Mouse (Mus musculus): ENCODE data around the gene Pla2r1.

Pla2r1 gene

GRCm38 (mm10) chr2:60401694-60402093 is 151.4 kb downstream of the Pla2r1 start:
- peak; percentile 4 for DNase-seq

DNA sequence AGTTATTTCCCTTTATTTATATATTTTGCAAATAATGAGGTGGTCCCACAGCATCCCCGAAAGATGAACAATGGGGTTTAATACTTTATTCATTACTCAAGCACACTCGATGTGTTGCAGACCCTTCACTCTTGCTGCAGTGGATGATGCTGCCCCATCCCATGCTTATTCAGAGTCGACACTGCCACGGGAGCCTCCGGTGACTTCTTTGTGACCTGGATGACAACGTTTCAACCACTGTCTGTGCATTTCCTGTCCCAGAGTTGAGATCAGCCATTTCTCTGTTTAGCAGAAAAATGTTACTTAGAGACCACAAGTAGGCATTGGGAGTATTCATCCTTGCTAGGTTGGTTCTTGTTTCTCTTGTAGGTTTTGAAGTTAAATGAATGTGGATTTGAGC is 159.3 kb downstream of the Pla2r1 start:
- DNase-seq, result no peak

GRCm38 (mm10) chr2:60392286-60392685 is 160.8 kb downstream of the Pla2r1 start:
- DNase-seq, result no peak

- no peak for DNase-seq
These were observed 165.7 kb downstream of the Pla2r1 start for GRCm38 (mm10) chr2:60387363-60387762.

DNA sequence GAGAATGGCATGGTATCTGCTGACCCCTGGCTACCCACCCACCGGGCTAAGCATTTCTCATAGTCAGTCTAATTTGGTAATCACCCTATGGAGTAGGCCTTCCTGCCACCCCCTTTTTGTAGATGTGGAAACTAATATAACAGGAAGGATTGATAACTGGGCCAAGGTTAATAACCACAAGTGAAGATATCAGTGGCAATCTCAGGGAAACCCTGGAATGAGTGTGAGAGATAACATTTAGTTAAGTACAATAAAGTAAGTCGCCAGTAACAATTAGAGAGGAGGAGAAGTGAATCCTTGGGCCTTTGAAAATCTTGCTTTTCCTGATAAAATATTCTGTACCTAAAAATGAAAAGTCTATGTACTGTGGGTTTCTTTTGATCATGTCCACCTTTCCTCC is 166.3 kb downstream of the Pla2r1 start:
- DNase-seq, result no peak

DNA sequence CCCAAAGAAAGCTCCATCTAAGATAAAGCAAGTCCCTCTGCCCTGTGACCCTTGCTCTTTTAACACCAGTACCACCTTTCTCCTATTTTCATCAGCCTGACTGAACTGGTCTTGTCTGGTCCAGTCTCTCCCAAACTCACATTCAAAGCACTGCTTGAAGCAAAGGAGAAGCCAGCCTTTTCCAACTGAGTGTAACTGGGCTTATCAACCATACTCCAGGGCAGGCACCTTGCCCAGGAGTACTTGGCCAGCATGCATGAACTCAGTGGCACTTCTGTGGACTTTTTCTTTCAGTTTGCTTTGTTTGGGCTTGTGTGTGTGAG is 168.4 kb downstream of the Pla2r1 start:
- no peak for DNase-seq

- no peak for DNase-seq
These were observed 168.9 kb downstream of the Pla2r1 start for GRCm38 (mm10) chr2:60384083-60384762.

GRCm38 (mm10) chr2:60382858-60383669 is 170.0 kb downstream of the Pla2r1 start, which contains the start of gene Ly75:
TSS of gene Ly75 (minus strand) at chr2:60383303.
- peak; percentile 55 for DNase-seq

DNA sequence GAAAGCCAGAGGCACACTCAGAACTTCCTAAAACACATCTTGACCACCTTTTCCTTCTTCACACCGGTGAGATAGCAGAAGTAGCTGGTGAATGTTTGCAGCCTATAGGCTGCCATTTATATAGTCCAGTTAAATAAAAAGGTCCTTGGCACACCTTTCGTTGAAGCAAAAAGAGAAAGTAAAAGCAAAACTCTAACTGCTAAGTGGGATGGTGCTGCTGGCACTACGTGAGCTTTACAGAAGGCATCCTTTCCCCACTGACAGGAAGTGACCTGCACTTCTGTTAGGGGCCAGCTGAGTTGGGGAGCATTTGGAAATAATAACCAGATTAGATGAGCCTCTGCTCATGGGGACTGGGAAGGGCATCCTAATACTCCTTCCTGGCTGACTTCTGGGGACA is 170.8 kb downstream of the Pla2r1 start:
- DNase-seq, result no peak

GRCm38 (mm10) chr2:60377260-60377659 is 175.8 kb downstream of the Pla2r1 start:
- DNase-seq, result no peak

GRCm38 (mm10) chr2:60375608-60376107 is 177.4 kb downstream of the Pla2r1 start:
- DNase-seq, result no peak

- DNase-seq, result no peak
These were observed 178.0 kb downstream of the Pla2r1 start for GRCm38 (mm10) chr2:60375126-60375525.

GRCm38 (mm10) chr2:60370188-60370587 is 182.9 kb downstream of the Pla2r1 start:
- DNase-seq, result no peak

DNA sequence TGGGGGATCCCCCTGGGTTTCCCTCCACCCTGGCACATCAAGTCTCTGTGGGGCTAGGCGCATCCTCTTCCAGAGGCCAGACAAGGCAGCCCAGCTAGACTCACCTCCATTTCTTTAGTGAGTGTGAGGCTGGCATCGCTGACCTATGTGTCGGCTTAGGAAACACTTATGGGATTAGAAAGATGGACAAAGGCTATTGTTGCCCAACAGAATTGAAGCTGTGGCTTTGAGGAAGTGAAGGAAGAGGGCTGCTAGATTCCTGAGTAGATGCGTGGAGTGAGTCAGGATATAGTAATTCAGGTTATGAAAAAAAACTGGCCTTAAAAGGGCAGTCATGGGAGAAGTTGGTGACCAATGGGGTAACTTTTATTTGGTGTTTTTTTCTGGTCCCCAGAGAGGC is 183.7 kb downstream of the Pla2r1 start:
- DNase-seq, result no peak

DNA sequence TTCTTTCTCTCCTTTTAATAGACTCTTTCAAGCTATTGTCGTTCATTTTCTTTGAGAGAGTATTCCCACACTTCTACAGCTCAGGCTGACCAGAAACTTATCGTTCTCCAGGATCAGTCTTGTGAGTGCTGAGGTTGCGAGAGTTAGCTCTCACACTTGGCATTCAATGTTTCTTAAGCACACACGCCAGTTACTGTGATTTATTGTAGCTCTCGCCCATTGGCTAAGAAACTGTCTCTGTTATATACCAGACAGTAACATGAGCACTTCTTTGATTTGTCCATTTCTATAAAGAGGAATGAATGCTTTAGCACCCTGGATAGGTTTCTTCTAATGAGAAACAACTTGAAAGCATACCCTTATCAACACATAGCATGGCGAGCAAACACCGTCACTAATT is 185.2 kb downstream of the Pla2r1 start:
- DNase-seq, result no peak
